Mouse (Mus musculus): Measurements from ENCODE around the gene Stxbp6. TPM values are rescaled to one million over a fixed set of nuclear protein-coding genes. Genes with fewer than 3 reads are reported as not detected.
"Not testable (repeated sequence)": the region's sequence is repeated elsewhere in the genome, so short reads cannot be mapped to it uniquely, and the experiment has no call there.

Stxbp6 gene
- polyA plus RNA-seq, 1 experiment = not detected

- Histone ChIP-seq H3K36me3 (ENCODE audit: control insufficient read depth) (no peaks in the 10 kb centered on the region), H3K27me3 (ENCODE audit: control insufficient read depth) (no peaks in the 10 kb centered on the region), H3K4me3 (replicated peaks) (no peak overlapping the region), H3K4me1 (ENCODE audit: control insufficient read depth) (no peaks in the 10 kb centered on the region), H3K9me3 (ENCODE audit: control insufficient read depth, low read length) (peaks cover 2% of the 10 kb centered on the region; the same call in 1 of the 2 replicates)
- TF ChIP-seq GATA1 (IDR thresholded peaks at IDR 0.05; ENCODE audit: low read length) (no peak), TAL1 (IDR thresholded peaks at IDR 0.05; ENCODE audit: low read length) (no peak)
Observed at GRCm38 (mm10) chr12:45061336-45061735, 13.2 kb downstream of the Stxbp6 start.

GRCm38 (mm10) chr12:45060804-45061203 lies 13.7 kb downstream of the Stxbp6 start:
- Histone ChIP-seq H3K27me3 (ENCODE audit: control insufficient read depth) (no peaks in the 10 kb centered on the region), H3K4me1 (ENCODE audit: control insufficient read depth) (no peaks in the 10 kb centered on the region), H3K9me3 (ENCODE audit: control insufficient read depth, low read length) (peaks cover 2% of the 10 kb centered on the region; the same call in 1 of the 2 replicates), H3K36me3 (ENCODE audit: control insufficient read depth) (no peaks in the 10 kb centered on the region), H3K4me3 (replicated peaks) (no peak overlapping the region)
- no peak for TF ChIP-seq GATA1 (IDR thresholded peaks at IDR 0.05; ENCODE audit: low read length)
- no peak for TF ChIP-seq TAL1 (IDR thresholded peaks at IDR 0.05; ENCODE audit: low read length)

GRCm38 (mm10) chr12:45058007-45058406 lies 16.5 kb downstream of the Stxbp6 start:
- Histone ChIP-seq H3K4me1 (ENCODE audit: control insufficient read depth) (no peaks in the 10 kb centered on the region), H3K9me3 (ENCODE audit: control insufficient read depth, low read length) (peaks cover 2% of the 10 kb centered on the region; the same call in 1 of the 2 replicates), H3K27me3 (ENCODE audit: control insufficient read depth) (no peaks in the 10 kb centered on the region), H3K4me3 (replicated peaks) (no peak overlapping the region), H3K36me3 (ENCODE audit: control insufficient read depth) (no peaks in the 10 kb centered on the region)
- TF ChIP-seq TAL1 (IDR thresholded peaks at IDR 0.05; ENCODE audit: low read length) = no peak
- no peak for TF ChIP-seq GATA1 (IDR thresholded peaks at IDR 0.05; ENCODE audit: low read length)

GRCm38 (mm10) chr12:45056372-45056771 lies 18.1 kb downstream of the Stxbp6 start:
- Histone ChIP-seq H3K4me3 (replicated peaks) (no peak overlapping the region), H3K36me3 (ENCODE audit: control insufficient read depth) (no peaks in the 10 kb centered on the region), H3K27me3 (ENCODE audit: control insufficient read depth) (no peaks in the 10 kb centered on the region), H3K9me3 (ENCODE audit: control insufficient read depth, low read length) (peaks cover 1% of the 10 kb centered on the region; the same call in 1 of the 2 replicates), H3K4me1 (ENCODE audit: control insufficient read depth) (no peaks in the 10 kb centered on the region)
- TF ChIP-seq TAL1 (IDR thresholded peaks at IDR 0.05; ENCODE audit: low read length) (no peak), GATA1 (IDR thresholded peaks at IDR 0.05; ENCODE audit: low read length) (no peak)

GRCm38 (mm10) chr12:45053319-45053718 lies 21.2 kb downstream of the Stxbp6 start:
- H3K4me3 ChIP-seq (replicated peaks) = no peak overlapping the region
- no peaks in the 10 kb centered on the region for H3K4me1 ChIP-seq (ENCODE audit: control insufficient read depth)
- H3K27me3 ChIP-seq (ENCODE audit: control insufficient read depth) = no peaks in the 10 kb centered on the region
- H3K9me3 ChIP-seq (ENCODE audit: control insufficient read depth, low read length) = no peaks in the 10 kb centered on the region
- no peak for TF ChIP-seq GATA1 (IDR thresholded peaks at IDR 0.05; ENCODE audit: low read length)
- no peak for TF ChIP-seq TAL1 (IDR thresholded peaks at IDR 0.05; ENCODE audit: low read length)
- no peaks in the 10 kb centered on the region for H3K36me3 ChIP-seq (ENCODE audit: control insufficient read depth)

GRCm38 (mm10) chr12:45052860-45053259 lies 21.6 kb downstream of the Stxbp6 start:
- Histone ChIP-seq H3K4me1 (ENCODE audit: control insufficient read depth) (no peaks in the 10 kb centered on the region), H3K9me3 (ENCODE audit: control insufficient read depth, low read length) (no peaks in the 10 kb centered on the region), H3K4me3 (replicated peaks) (no peak overlapping the region), H3K36me3 (ENCODE audit: control insufficient read depth) (no peaks in the 10 kb centered on the region), H3K27me3 (ENCODE audit: control insufficient read depth) (no peaks in the 10 kb centered on the region)
- TF ChIP-seq TAL1 (IDR thresholded peaks at IDR 0.05; ENCODE audit: low read length) = no peak
- TF ChIP-seq GATA1 (IDR thresholded peaks at IDR 0.05; ENCODE audit: low read length) = no peak

- TF ChIP-seq TAL1 (IDR thresholded peaks at IDR 0.05; ENCODE audit: low read length) (no peak), GATA1 (IDR thresholded peaks at IDR 0.05; ENCODE audit: low read length) (no peak)
- Histone ChIP-seq H3K9me3 (ENCODE audit: control insufficient read depth, low read length) (0 out of 2 replicates have a peak, but pooled peaks cover 2% of the 10 kb centered on the region), H3K4me1 (ENCODE audit: control insufficient read depth) (no peaks in the 10 kb centered on the region), H3K36me3 (ENCODE audit: control insufficient read depth) (no peaks in the 10 kb centered on the region), H3K4me3 (replicated peaks) (no peak overlapping the region), H3K27me3 (ENCODE audit: control insufficient read depth) (no peaks in the 10 kb centered on the region)
Observed at GRCm38 (mm10) chr12:45049894-45050293, 24.6 kb downstream of the Stxbp6 start.

- not testable (repeated sequence) for H3K4me1 ChIP-seq (ENCODE audit: control insufficient read depth); H3K36me3 ChIP-seq (ENCODE audit: control insufficient read depth); H3K27me3 ChIP-seq (ENCODE audit: control insufficient read depth); H3K9me3 ChIP-seq (ENCODE audit: control insufficient read depth, low read length); H3K4me3 ChIP-seq (replicated peaks)
Observed at GRCm38 (mm10) chr12:45047711-45048110, 26.8 kb downstream of the Stxbp6 start.

GRCm38 (mm10) chr12:45047172-45047571 lies 27.3 kb downstream of the Stxbp6 start:
- Histone ChIP-seq H3K9me3 (ENCODE audit: control insufficient read depth, low read length) (peaks cover 3% of the 10 kb centered on the region; the same call in 1 of the 2 replicates), H3K27me3 (ENCODE audit: control insufficient read depth) (no peaks in the 10 kb centered on the region), H3K36me3 (ENCODE audit: control insufficient read depth) (no peaks in the 10 kb centered on the region), H3K4me1 (ENCODE audit: control insufficient read depth) (no peaks in the 10 kb centered on the region), H3K4me3 (replicated peaks) (no peak overlapping the region)
- no peak for TF ChIP-seq TAL1 (IDR thresholded peaks at IDR 0.05; ENCODE audit: low read length)
- no peak for TF ChIP-seq GATA1 (IDR thresholded peaks at IDR 0.05; ENCODE audit: low read length)

- TF ChIP-seq TAL1 (IDR thresholded peaks at IDR 0.05; ENCODE audit: low read length) = no peak
- no peak for TF ChIP-seq GATA1 (IDR thresholded peaks at IDR 0.05; ENCODE audit: low read length)
- peaks cover 3% of the 10 kb centered on the region; the same call in 1 of the 2 replicates for H3K9me3 ChIP-seq (ENCODE audit: control insufficient read depth, low read length)
- H3K36me3 ChIP-seq (ENCODE audit: control insufficient read depth) = no peaks in the 10 kb centered on the region
- no peaks in the 10 kb centered on the region for H3K27me3 ChIP-seq (ENCODE audit: control insufficient read depth)
- no peaks in the 10 kb centered on the region for H3K4me1 ChIP-seq (ENCODE audit: control insufficient read depth)
- no peak overlapping the region for H3K4me3 ChIP-seq (replicated peaks)
Observed at GRCm38 (mm10) chr12:45044581-45044980, 29.9 kb downstream of the Stxbp6 start.

Measured in erythroblast, embryonic 14.5 days (primary cell).